Mouse (Mus musculus): ENCODE data around the gene Gm20388. TPM values are rescaled to one million over a fixed set of nuclear protein-coding genes. Genes with fewer than 3 reads are reported as not detected.

Gene Gm20388
- polyA plus RNA-seq, 1 experiment from 2014 or later, result 5.5 TPM

DNA sequence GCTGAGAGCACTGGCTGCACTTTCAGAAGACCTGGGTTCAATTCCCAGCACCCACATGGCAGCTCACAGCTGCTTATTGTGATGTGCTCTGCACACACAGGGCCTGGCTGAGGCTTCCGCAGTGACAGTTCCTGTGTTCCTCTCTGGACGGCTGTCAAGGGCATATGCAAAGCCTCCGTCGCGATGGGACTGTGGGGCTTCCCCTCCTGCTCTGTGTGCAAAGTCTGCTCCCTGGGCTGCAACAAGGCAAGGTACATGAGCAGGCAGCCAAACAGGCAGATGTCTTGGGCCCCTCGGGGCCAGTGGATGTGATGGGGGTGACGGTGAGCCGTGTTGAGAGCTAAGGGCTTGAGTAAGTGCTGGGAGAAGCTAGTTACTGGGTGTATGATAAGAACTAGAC, 1878.1 kb downstream of the Gm20388 start:
- 76% methylated on average over 8 of the region's 8 CpGs for WGBS
- H3K4me2 ChIP-seq, result no peak overlapping the region
- H3K27ac ChIP-seq, result no peak overlapping the region
- H3K27me3 ChIP-seq, result no peaks in the 10 kb centered on the region
- no peak overlapping the region for H3K4me3 ChIP-seq
- peaks cover 13% of the 10 kb centered on the region for H3K4me1 ChIP-seq
- H3K9me3 ChIP-seq, result no peaks in the 10 kb centered on the region
- H3K36me3 ChIP-seq, result no peaks in the 10 kb centered on the region
- ATAC-seq (ENCODE audit: borderline replicate concordance, extremely low read depth, low FRiP score, low TSS enrichment), result no peak
- H3K9ac ChIP-seq, result no peak overlapping the region

GRCm38 (mm10) chr8:121792159-121792558, 1881.5 kb downstream of the Gm20388 start:
- Histone ChIP-seq H3K4me1 (peaks cover 13% of the 10 kb centered on the region), H3K4me3 (no peak overlapping the region), H3K4me2 (no peak overlapping the region), H3K27me3 (no peaks in the 10 kb centered on the region), H3K9ac (no peak overlapping the region), H3K27ac (peak overlapping the region; percentile 66), H3K36me3 (peaks cover 19% of the 10 kb centered on the region; the same call in 1 of the 2 replicates), H3K9me3 (no peaks in the 10 kb centered on the region)
- 61% methylated on average over 7 of the region's 7 CpGs for WGBS
- ATAC-seq (ENCODE audit: borderline replicate concordance, extremely low read depth, low FRiP score, low TSS enrichment), result 0 out of 2 replicates have a peak, but pooled peaks have one; percentile 2

DNA sequence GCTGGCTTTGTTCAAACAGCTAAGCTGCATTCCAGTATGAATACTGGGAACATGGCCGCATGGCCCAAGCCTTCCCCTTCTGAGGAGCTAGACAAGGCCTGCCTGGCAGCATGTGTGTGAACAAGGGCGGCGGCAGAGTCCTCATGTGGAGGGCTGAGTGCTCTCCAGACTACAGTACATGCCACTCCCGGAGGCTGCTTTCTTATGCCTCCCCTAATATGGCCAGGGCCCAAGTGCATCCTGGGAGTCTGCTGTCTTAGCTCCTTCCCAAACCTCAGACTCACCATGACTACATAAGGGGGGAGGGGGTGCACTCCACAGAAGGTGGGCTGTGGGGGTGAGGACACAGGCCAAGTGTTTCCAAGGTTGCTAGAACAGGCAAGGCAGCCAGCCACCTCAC, 1882.0 kb downstream of the Gm20388 start:
- Histone ChIP-seq H3K4me3 (no peak overlapping the region), H3K36me3 (peaks cover 23% of the 10 kb centered on the region), H3K4me2 (no peak overlapping the region), H3K9ac (no peak overlapping the region), H3K27ac (peak overlapping the region; percentile 66), H3K27me3 (no peaks in the 10 kb centered on the region), H3K9me3 (no peaks in the 10 kb centered on the region), H3K4me1 (peaks cover 13% of the 10 kb centered on the region)
- WGBS, result 51% methylated on average over 4 of the region's 4 CpGs
- ATAC-seq (ENCODE audit: borderline replicate concordance, extremely low read depth, low FRiP score, low TSS enrichment), result peak; percentile 56

DNA sequence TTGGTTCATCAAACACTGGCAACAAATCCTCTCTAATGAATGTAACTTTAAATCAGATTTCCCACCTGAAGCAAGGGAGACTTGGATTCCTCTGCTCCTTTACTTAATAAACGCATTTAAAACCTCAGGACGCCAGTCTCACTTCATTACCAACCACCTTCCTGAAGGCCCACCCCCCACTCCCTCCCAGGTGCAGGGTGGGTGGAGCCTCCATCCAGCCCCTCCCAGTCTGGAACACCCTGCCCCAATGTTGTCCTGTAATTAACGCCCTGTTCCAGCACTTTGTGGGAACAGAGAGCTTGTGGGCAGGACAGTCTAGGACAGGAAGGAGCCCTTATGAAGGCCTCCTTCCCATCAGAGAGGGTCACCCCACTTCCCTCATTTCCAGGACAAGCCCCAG, 1883.5 kb downstream of the Gm20388 start:
- Histone ChIP-seq H3K9me3 (no peaks in the 10 kb centered on the region), H3K4me3 (no peak overlapping the region), H3K4me2 (no peak overlapping the region), H3K9ac (no peak overlapping the region), H3K27ac (no peak overlapping the region), H3K4me1 (peaks cover 13% of the 10 kb centered on the region), H3K36me3 (peaks cover 32% of the 10 kb centered on the region), H3K27me3 (no peaks in the 10 kb centered on the region)
- 46% methylated on average over 3 of the region's 3 CpGs for WGBS
- no peak for ATAC-seq (ENCODE audit: borderline replicate concordance, extremely low read depth, low FRiP score, low TSS enrichment)

GRCm38 (mm10) chr8:121795461-121795860, 1884.8 kb downstream of the Gm20388 start:
- 76% methylated on average over 8 of the region's 8 CpGs for WGBS
- no peak overlapping the region for H3K4me2 ChIP-seq

GRCm38 (mm10) chr8:121796406-121796805, 1885.8 kb downstream of the Gm20388 start:
- no peak for ATAC-seq (ENCODE audit: borderline replicate concordance, extremely low read depth, low FRiP score, low TSS enrichment)
- Histone ChIP-seq H3K4me3 (no peak overlapping the region), H3K27me3 (no peaks in the 10 kb centered on the region), H3K9me3 (no peaks in the 10 kb centered on the region), H3K27ac (no peak overlapping the region), H3K4me1 (peaks cover 13% of the 10 kb centered on the region), H3K36me3 (peaks cover 39% of the 10 kb centered on the region), H3K4me2 (no peak overlapping the region), H3K9ac (no peak overlapping the region)
- WGBS, result 90% methylated on average over 11 of the region's 11 CpGs

More at GRCm38 (mm10) chr8:121795461-121795860, 1884.8 kb downstream of the Gm20388 start:
- H3K27ac ChIP-seq, result no peak overlapping the region
- H3K4me3 ChIP-seq, result no peak overlapping the region
- H3K9me3 ChIP-seq, result no peaks in the 10 kb centered on the region
- peaks cover 37% of the 10 kb centered on the region for H3K36me3 ChIP-seq
- peaks cover 13% of the 10 kb centered on the region for H3K4me1 ChIP-seq
- no peak overlapping the region for H3K9ac ChIP-seq
- H3K27me3 ChIP-seq, result no peaks in the 10 kb centered on the region
- no peak for ATAC-seq (ENCODE audit: borderline replicate concordance, extremely low read depth, low FRiP score, low TSS enrichment)

DNA sequence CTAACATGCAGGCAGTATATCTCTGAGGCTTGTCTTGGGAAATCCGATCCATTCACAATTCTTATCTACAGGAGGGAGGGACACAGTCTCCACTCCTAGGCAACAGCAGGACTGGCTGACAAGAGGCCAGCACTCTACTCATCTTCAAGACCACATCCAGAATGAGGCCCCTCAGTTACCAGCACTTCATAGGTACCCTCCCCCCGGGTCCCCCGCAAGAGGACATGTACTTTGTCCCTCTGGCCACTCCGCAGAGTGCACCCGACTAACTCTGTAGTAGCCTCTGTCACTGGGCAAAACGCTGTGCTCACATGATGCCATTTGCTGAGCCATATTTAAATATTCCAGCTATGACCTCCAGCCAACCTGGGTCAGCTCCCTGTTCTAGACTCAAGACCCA, 1887.8 kb downstream of the Gm20388 start:
- WGBS, result 78% methylated on average over 6 of the region's 6 CpGs
- ATAC-seq (ENCODE audit: borderline replicate concordance, extremely low read depth, low FRiP score, low TSS enrichment), result no peak
- H3K27ac ChIP-seq, result no peak overlapping the region

GRCm38 (mm10) chr8:121804829-121805228, 1894.2 kb downstream of the Gm20388 start:
- Histone ChIP-seq H3K4me3 (no peak overlapping the region), H3K9ac (no peak overlapping the region), H3K27me3 (no peaks in the 10 kb centered on the region), H3K4me2 (no peak overlapping the region), H3K27ac (no peak overlapping the region), H3K9me3 (no peaks in the 10 kb centered on the region), H3K4me1 (no peaks in the 10 kb centered on the region), H3K36me3 (peaks cover 28% of the 10 kb centered on the region)
- WGBS, result 95% methylated on average over 5 of the region's 5 CpGs
- no peak for ATAC-seq (ENCODE audit: borderline replicate concordance, extremely low read depth, low FRiP score, low TSS enrichment)

More for the DNA sequence above, 1887.8 kb downstream of the Gm20388 start:
- Histone ChIP-seq H3K27me3 (no peaks in the 10 kb centered on the region), H3K4me2 (no peak overlapping the region), H3K36me3 (peaks cover 45% of the 10 kb centered on the region), H3K9me3 (no peaks in the 10 kb centered on the region), H3K9ac (no peak overlapping the region), H3K4me1 (no peaks in the 10 kb centered on the region), H3K4me3 (no peak overlapping the region)

DNA sequence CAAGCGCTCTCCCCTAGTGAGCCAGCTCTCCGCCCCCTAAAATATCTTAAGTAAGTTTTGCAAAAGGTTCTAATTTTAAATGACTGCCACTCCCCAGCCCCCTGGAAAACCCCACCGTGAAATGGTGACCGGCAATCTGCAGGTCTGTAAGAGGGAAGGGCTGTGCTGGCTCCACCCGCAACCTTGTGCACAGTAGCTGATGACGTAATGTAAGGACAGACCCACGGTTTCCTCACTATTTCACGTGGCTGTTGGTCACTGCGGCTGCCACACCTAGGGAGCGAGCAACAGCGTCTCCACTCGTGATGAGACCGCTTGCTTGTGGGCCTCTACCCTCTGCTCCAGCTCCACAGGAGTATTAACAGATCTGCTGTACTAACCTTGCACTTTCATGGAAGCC, 1895.5 kb downstream of the Gm20388 start:
- H3K27me3 ChIP-seq, result no peaks in the 10 kb centered on the region
- no peak overlapping the region for H3K9ac ChIP-seq
- WGBS, result 89% methylated on average over 13 of the region's 13 CpGs
- no peak for ATAC-seq (ENCODE audit: borderline replicate concordance, extremely low read depth, low FRiP score, low TSS enrichment)
- no peak overlapping the region for H3K27ac ChIP-seq
- no peaks in the 10 kb centered on the region for H3K9me3 ChIP-seq
- H3K36me3 ChIP-seq, result peaks cover 34% of the 10 kb centered on the region
- H3K4me1 ChIP-seq, result no peaks in the 10 kb centered on the region
- H3K4me3 ChIP-seq, result no peak overlapping the region
- H3K4me2 ChIP-seq, result no peak overlapping the region

GRCm38 (mm10) chr8:121808032-121808431, 1897.4 kb downstream of the Gm20388 start:
- 73% methylated on average over 11 of the region's 11 CpGs for WGBS
- Histone ChIP-seq H3K9ac (no peak overlapping the region), H3K27ac (no peak overlapping the region), H3K27me3 (no peaks in the 10 kb centered on the region), H3K9me3 (no peaks in the 10 kb centered on the region), H3K4me3 (no peak overlapping the region), H3K36me3 (peaks cover 34% of the 10 kb centered on the region), H3K4me1 (no peaks in the 10 kb centered on the region), H3K4me2 (no peak overlapping the region)
- no peak for ATAC-seq (ENCODE audit: borderline replicate concordance, extremely low read depth, low FRiP score, low TSS enrichment)

DNA sequence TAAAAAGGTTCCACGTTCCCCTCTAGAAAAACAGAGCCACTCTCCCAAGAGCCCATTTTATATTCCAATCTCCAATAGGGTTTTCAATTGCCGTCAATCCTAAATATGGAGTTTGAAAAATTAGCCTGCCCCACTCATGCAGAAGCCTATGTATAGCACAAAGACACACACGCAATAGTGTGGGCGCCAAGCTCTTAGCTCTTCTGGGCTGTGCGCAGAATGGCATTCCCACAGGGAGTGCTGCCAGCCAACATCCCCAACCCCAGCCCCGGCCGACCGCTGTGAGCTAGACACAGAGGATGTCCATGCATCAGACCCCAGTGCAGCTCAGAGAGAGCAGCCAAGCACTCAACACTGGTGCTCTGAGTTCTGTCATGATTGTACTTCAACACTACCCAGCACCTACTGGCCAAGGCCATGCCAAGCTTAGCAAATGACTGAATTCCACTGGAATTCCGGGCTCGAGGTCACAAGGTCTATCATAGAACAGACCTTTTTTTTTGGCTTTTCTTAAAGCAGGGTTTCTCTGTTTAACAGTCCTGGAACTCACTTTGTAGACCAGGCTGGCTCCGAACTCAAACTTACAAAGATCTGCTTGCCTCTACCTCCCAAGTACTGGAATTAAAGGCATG, 1899.0 kb downstream of the Gm20388 start:
- no peak overlapping the region for H3K4me2 ChIP-seq
- H3K27me3 ChIP-seq, result no peaks in the 10 kb centered on the region
- WGBS, result 91% methylated on average over 11 of the region's 11 CpGs
- H3K27ac ChIP-seq, result no peak overlapping the region
- no peak overlapping the region for H3K4me3 ChIP-seq
- no peaks in the 10 kb centered on the region for H3K9me3 ChIP-seq
- no peaks in the 10 kb centered on the region for H3K4me1 ChIP-seq
- no peak overlapping the region for H3K9ac ChIP-seq
- peaks cover 36% of the 10 kb centered on the region for H3K36me3 ChIP-seq
- no peak for ATAC-seq (ENCODE audit: borderline replicate concordance, extremely low read depth, low FRiP score, low TSS enrichment)

DNA sequence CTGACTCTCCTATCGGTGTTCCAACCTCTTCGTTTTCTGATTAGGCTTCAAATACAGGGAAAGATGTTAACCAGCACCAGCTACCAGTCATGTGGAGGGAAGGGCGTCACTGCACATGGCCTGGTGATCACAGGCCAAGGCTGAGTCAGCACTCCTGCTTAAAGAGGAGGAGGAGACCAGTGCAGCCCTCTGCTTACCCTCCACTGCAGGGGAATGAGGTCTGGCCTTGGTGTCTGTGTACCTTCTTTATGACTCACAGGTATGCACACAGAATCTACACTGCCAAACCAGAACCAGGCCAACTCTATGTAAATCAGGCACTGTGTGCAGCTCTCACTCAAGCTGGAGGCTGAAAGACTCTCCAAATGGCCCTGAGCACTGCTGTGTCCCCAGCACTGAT, 1900.9 kb downstream of the Gm20388 start:
- Histone ChIP-seq H3K27me3 (no peaks in the 10 kb centered on the region), H3K9me3 (no peaks in the 10 kb centered on the region), H3K36me3 (peaks cover 32% of the 10 kb centered on the region), H3K27ac (no peak overlapping the region), H3K9ac (no peak overlapping the region), H3K4me1 (no peaks in the 10 kb centered on the region), H3K4me2 (no peak overlapping the region), H3K4me3 (no peak overlapping the region)
- no peak for ATAC-seq (ENCODE audit: borderline replicate concordance, extremely low read depth, low FRiP score, low TSS enrichment)
- WGBS, result 94% methylated on average over 3 of the region's 3 CpGs

Data from lung, embryonic 15.5 days (tissue).